Mouse (Mus musculus): ENCODE measurements around the gene D17H6S53E. TPM values are rescaled to one million over a fixed set of nuclear protein-coding genes. Genes with fewer than 3 reads are reported as not detected.

The D17H6S53E gene
- polyA plus RNA-seq, 1 experiment from 2014 or later: 9.5 TPM

GRCm38 (mm10) chr17:35088825-35089644 lies 37.1 kb upstream of the D17H6S53E start, which contains the start of gene Abhd16a:
Gene Abhd16a, plus strand, starts transcription at chr17:35089263.
- H3K9me3 ChIP-seq (replicated peaks): no peaks in the 10 kb centered on the region
- H3K4me1 ChIP-seq: peaks cover 14% of the 10 kb centered on the region
- 3% methylated on average over 67 of the region's 67 CpGs for WGBS
- DNase-seq (ENCODE audit: low spot score): peak; percentile 95
- H3K27ac ChIP-seq (replicated peaks): peak within 1 kb of the TSS; percentile 99
- peaks cover 37% of the 10 kb centered on the region for H3K36me3 ChIP-seq
- H3K27me3 ChIP-seq (ENCODE audit: low read depth, poor library complexity, severe bottlenecking): no peaks in the 10 kb centered on the region
- peak within 1 kb of the TSS; percentile 82 for H3K4me3 ChIP-seq

GRCm38 (mm10) chr17:35090166-35090932 lies 35.8 kb upstream of the D17H6S53E start:
- 81% methylated on average over 8 of the region's 8 CpGs for WGBS
- Histone ChIP-seq H3K4me3 (peak overlapping the region; percentile 82), H3K9me3 (replicated peaks) (no peaks in the 10 kb centered on the region), H3K36me3 (peaks cover 50% of the 10 kb centered on the region), H3K4me1 (peaks cover 14% of the 10 kb centered on the region), H3K27me3 (ENCODE audit: low read depth, poor library complexity, severe bottlenecking) (no peaks in the 10 kb centered on the region), H3K27ac (replicated peaks) (peak overlapping the region; percentile 99; the same call in 1 of the 2 replicates)
- no peak for DNase-seq (ENCODE audit: low spot score)

DNA sequence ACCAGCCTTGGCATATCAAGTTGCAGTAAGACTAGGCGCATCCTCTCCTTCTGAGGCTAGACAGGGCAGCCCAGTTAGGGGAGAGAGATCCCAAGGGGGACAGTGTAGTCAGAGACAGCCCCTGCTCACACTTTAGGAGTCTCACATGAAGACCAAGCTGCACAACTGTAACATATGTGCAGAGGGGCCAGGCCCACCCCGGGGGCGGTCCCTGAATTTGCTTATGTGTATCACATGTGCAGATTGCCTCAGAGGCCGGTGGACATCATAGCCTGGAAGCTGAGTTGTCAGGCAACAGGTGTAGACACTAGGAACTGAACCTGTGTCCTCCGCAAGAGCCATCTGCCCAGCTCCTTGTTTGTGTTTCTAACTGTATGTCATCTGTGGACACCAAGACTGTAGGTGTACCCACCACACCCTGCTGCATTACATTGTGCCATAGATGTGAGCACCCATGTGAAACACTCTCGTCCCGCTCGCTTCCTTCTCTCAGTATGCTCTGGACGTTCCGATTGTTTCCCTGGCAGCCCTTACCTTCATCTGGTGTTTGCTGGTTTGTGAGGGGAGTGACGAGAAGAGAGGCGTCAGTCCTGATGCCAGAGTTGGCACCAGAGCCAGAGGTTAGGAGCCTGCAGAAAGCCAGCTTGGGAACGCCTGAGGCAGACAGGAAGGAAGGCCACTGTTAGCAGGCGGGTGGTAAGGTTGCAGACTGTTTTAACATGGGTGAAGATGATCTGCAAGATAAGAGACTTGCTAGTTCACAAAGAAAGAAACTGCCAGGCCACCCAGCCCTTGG lies 33.6 kb upstream of the D17H6S53E start:
- Histone ChIP-seq H3K9me3 (replicated peaks) (no peaks in the 10 kb centered on the region), H3K4me1 (peaks cover 14% of the 10 kb centered on the region), H3K27me3 (ENCODE audit: low read depth, poor library complexity, severe bottlenecking) (no peaks in the 10 kb centered on the region), H3K4me3 (no peak overlapping the region), H3K36me3 (peaks cover 73% of the 10 kb centered on the region), H3K27ac (replicated peaks) (no peak overlapping the region)
- 91% methylated on average over 14 of the region's 14 CpGs for WGBS
- no peak for DNase-seq (ENCODE audit: low spot score)

DNA sequence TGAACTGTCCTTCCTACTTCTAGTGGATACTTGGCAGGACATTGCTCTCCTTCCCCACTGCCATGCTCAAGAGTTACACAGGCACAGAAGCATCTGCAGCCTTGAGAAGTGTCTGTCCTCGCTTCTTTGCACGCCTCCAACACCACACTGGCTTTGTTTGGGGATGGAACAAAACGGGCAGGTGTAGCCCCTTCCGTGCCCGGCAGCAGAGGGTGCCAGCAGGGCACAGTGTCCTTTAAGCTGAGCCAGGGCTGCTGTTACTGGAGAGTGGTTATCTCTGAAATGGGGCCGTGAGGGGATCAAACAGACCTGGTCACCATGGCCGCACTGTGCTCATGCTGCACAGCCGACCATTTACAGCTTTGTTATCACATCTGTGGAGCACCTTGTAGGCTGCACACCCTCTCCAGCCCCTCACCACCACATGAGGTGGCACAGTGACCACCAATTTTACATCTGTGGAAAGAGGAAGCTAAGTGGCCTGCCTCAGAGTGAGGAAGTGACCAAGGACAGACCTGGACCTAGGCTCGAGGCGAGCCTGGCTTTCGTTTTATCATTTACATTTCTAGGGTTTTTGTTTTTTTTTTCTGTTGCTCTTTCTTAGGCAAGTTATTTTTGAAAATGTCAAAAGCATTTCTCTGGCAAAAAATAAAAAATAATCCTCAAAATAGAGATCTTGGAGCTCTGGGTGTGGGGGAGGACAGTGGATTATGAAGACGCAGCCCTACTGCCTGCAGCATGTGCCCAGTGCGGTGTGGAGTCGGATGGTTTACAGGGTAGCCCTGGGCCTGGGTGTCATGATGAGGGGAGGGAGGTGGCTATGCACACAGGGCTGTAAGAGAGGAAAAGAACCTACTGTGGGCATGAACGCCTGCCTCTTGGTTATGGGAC lies 31.5 kb upstream of the D17H6S53E start:
- Histone ChIP-seq H3K4me1 (peaks cover 12% of the 10 kb centered on the region), H3K36me3 (peaks cover 93% of the 10 kb centered on the region), H3K27me3 (ENCODE audit: low read depth, poor library complexity, severe bottlenecking) (no peaks in the 10 kb centered on the region), H3K27ac (replicated peaks) (no peak overlapping the region), H3K4me3 (no peak overlapping the region), H3K9me3 (replicated peaks) (no peaks in the 10 kb centered on the region)
- WGBS: 91% methylated on average over 15 of the region's 15 CpGs
- DNase-seq (ENCODE audit: low spot score): no peak

DNA sequence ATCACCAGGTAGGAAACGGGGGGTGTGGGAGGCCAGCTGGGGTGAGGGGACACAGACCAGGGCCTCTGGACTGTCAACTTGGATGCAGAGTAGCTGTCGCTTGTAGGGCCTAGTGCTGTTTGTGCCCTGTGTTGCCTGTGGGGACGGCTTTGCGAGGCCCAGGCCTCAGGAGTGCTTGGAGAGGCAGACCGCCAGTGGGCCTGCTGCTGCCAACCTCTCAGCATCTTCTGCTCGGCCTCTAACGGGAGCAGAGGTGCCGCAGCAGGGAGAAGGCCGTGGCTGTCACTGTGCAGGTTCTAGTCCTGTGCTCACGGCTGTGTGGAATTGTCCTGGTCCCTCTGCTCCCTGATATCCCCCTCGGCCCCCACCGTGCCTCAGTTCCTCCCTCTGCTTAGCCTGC lies 29.6 kb upstream of the D17H6S53E start:
- 82% methylated on average over 12 of the region's 12 CpGs for WGBS
- no peaks in the 10 kb centered on the region for H3K9me3 ChIP-seq (replicated peaks)
- H3K27me3 ChIP-seq (ENCODE audit: low read depth, poor library complexity, severe bottlenecking): no peaks in the 10 kb centered on the region
- no peak overlapping the region for H3K4me3 ChIP-seq
- H3K4me1 ChIP-seq: no peaks in the 10 kb centered on the region
- H3K36me3 ChIP-seq: peaks cover 99% of the 10 kb centered on the region
- H3K27ac ChIP-seq (replicated peaks): no peak overlapping the region
- no peak for DNase-seq (ENCODE audit: low spot score)

GRCm38 (mm10) chr17:35097164-35097655 lies 29.0 kb upstream of the D17H6S53E start:
- Histone ChIP-seq H3K27ac (replicated peaks) (no peak overlapping the region), H3K4me1 (no peaks in the 10 kb centered on the region), H3K9me3 (replicated peaks) (no peaks in the 10 kb centered on the region), H3K4me3 (no peak overlapping the region), H3K36me3 (peaks cover 99% of the 10 kb centered on the region), H3K27me3 (ENCODE audit: low read depth, poor library complexity, severe bottlenecking) (no peaks in the 10 kb centered on the region)
- DNase-seq (ENCODE audit: low spot score): no peak
- 74% methylated on average over 12 of the region's 12 CpGs for WGBS

DNA sequence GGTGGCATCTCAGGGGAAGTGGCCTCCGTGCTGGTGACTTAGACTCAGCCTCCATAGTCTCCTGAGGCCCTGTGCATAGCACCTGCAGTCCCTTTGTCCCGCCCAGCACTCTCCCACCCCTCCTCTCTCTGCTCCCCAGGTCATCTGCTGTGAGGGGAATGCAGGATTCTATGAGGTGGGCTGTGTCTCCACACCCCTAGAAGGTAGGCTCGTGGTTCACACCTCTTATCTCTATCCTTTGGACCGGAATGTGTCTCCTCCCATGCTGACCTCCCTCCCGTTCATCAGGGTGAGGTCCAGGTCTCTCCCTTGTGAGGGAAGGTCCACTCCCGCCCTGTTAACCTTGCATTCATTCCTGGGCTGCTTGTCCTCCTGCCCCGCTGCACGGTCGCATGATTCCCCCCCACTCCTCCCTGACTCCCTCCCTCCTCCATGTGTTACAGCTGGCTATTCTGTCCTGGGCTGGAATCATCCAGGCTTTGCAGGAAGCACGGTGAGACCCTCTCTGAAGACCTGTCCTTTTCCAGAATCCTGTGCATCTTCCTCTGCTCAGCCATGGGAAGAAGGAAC lies 25.9 kb upstream of the D17H6S53E start:
- no peak overlapping the region for H3K27ac ChIP-seq (replicated peaks)
- WGBS: 77% methylated on average over 10 of the region's 10 CpGs
- no peaks in the 10 kb centered on the region for H3K9me3 ChIP-seq (replicated peaks)
- H3K27me3 ChIP-seq (ENCODE audit: low read depth, poor library complexity, severe bottlenecking): no peaks in the 10 kb centered on the region
- H3K36me3 ChIP-seq: peaks cover 88% of the 10 kb centered on the region
- no peak for DNase-seq (ENCODE audit: low spot score)
- no peak overlapping the region for H3K4me3 ChIP-seq
- no peaks in the 10 kb centered on the region for H3K4me1 ChIP-seq

- Histone ChIP-seq H3K27ac (replicated peaks) (no peak overlapping the region), H3K36me3 (peaks cover 79% of the 10 kb centered on the region), H3K27me3 (ENCODE audit: low read depth, poor library complexity, severe bottlenecking) (no peaks in the 10 kb centered on the region), H3K4me3 (no peak overlapping the region), H3K9me3 (replicated peaks) (no peaks in the 10 kb centered on the region), H3K4me1 (peaks cover 8% of the 10 kb centered on the region)
- WGBS: 91% methylated on average over 11 of the region's 11 CpGs
- no peak for DNase-seq (ENCODE audit: low spot score)
Observed at GRCm38 (mm10) chr17:35101161-35101560, 25.0 kb upstream of the D17H6S53E start.

GRCm38 (mm10) chr17:35102299-35102698 lies 23.9 kb upstream of the D17H6S53E start:
- no peaks in the 10 kb centered on the region for H3K9me3 ChIP-seq (replicated peaks)

GRCm38 (mm10) chr17:35103221-35103690 lies 22.9 kb upstream of the D17H6S53E start:
- Histone ChIP-seq H3K4me3 (no peak overlapping the region), H3K27ac (replicated peaks) (no peak overlapping the region), H3K9me3 (replicated peaks) (no peaks in the 10 kb centered on the region), H3K27me3 (ENCODE audit: low read depth, poor library complexity, severe bottlenecking) (no peaks in the 10 kb centered on the region), H3K4me1 (peaks cover 12% of the 10 kb centered on the region), H3K36me3 (peaks cover 60% of the 10 kb centered on the region)
- DNase-seq (ENCODE audit: low spot score): no peak
- 71% methylated on average over 6 of the region's 6 CpGs for WGBS

More at GRCm38 (mm10) chr17:35102299-35102698, 23.9 kb upstream of the D17H6S53E start:
- no peak for DNase-seq (ENCODE audit: low spot score)
- Histone ChIP-seq H3K27me3 (ENCODE audit: low read depth, poor library complexity, severe bottlenecking) (no peaks in the 10 kb centered on the region), H3K36me3 (peaks cover 68% of the 10 kb centered on the region), H3K4me3 (no peak overlapping the region), H3K27ac (replicated peaks) (no peak overlapping the region), H3K4me1 (peaks cover 12% of the 10 kb centered on the region)
- WGBS: 80% methylated on average over 8 of the region's 8 CpGs

- 93% methylated on average over 7 of the region's 7 CpGs for WGBS
- no peak overlapping the region for H3K27ac ChIP-seq (replicated peaks)
- DNase-seq (ENCODE audit: low spot score): no peak
- peaks cover 51% of the 10 kb centered on the region for H3K36me3 ChIP-seq
- peaks cover 12% of the 10 kb centered on the region for H3K4me1 ChIP-seq
- H3K27me3 ChIP-seq (ENCODE audit: low read depth, poor library complexity, severe bottlenecking): no peaks in the 10 kb centered on the region
- H3K4me3 ChIP-seq: no peak overlapping the region
- H3K9me3 ChIP-seq (replicated peaks): no peaks in the 10 kb centered on the region
Observed at GRCm38 (mm10) chr17:35104079-35104478, 22.1 kb upstream of the D17H6S53E start.
